Mouse (Mus musculus) midbrain, postnatal 0 days (tissue): ENCODE measurements around the gene Ttc39b. TPM values are rescaled to one million over a fixed set of nuclear protein-coding genes. Genes with fewer than 3 reads are reported as not detected.

Experiments used
- ATAC-seq: fragments of 200-750 bp; cut with Nextera tagmentation; 2 replicates; pipeline ENCODE4 v1.8.0; 2017; ENCODE audit warnings: moderate number of reproducible peaks, mild to moderate bottlenecking, moderate TSS enrichment, moderate library complexity; ENCODE audit not compliant: low FRiP score
- DNase-seq: peaks from one replicate; pipeline ENCODE4 v3.0.0-alpha.2; 2015; ENCODE audit warnings: low spot score
- H3K27ac ChIP-seq: fragments of 300-500 bp; sonication (generic); 2 replicates; pipeline ENCODE4 v1.5.1; 2014; ENCODE audit warnings: low read depth, mild to moderate bottlenecking, low read length, mixed read lengths
- H3K27me3 ChIP-seq: fragments of 300-500 bp; sonication (generic); 2 replicates; pipeline ENCODE4 v1.6.1; 2014; ENCODE audit warnings: low read length, control low read depth, mixed read lengths; ENCODE audit not compliant: insufficient read depth
- H3K36me3 ChIP-seq: fragments of 300-500 bp; sonication (generic); 2 replicates; pipeline ENCODE4 v1.6.1; 2014; ENCODE audit warnings: low read length, control low read depth, mixed read lengths; ENCODE audit not compliant: insufficient read depth
- H3K4me1 ChIP-seq: fragments of 300-500 bp; sonication (generic); 2 replicates; pipeline ENCODE4 v1.6.1; 2014; ENCODE audit warnings: mild to moderate bottlenecking, control low read depth, antibody characterized with exemption, low read length, mixed read lengths; ENCODE audit not compliant: insufficient read depth
- H3K4me2 ChIP-seq: fragments of 300-500 bp; sonication (generic); 2 replicates; pipeline ENCODE4 v1.6.1; 2014; ENCODE audit warnings: low read depth, mild to moderate bottlenecking, low read length, mixed read lengths; ENCODE audit not compliant: poor library complexity, severe bottlenecking
- H3K4me3 ChIP-seq: fragments of 300-500 bp; sonication (generic); 2 replicates; pipeline ENCODE4 v1.5.1; 2014; ENCODE audit warnings: low read depth, mild to moderate bottlenecking, low read length, moderate library complexity
- H3K9ac ChIP-seq: fragments of 300-500 bp; sonication (generic); replicated peaks from 2 replicates; pipeline ENCODE4 v1.6.1; 2014; ENCODE audit warnings: mild to moderate bottlenecking, low read length, moderate library complexity, mixed read lengths; ENCODE audit not compliant: poor library complexity, severe bottlenecking
- H3K9me3 ChIP-seq: fragments of 300-500 bp; sonication (generic); 2 replicates; pipeline ENCODE4 v1.6.1; 2016; ENCODE audit warnings: low read length, control low read depth
- CTCF ChIP-seq: IDR thresholded peaks from 2 replicates; pipeline ENCODE4 v1.5.1; 2016; ENCODE audit warnings: antibody characterized with exemption, mild to moderate bottlenecking
- WGBS: fragments of 180-500 bp; shearing (Covaris S2); extraction: QIAGEN DNeasy Blood & Tissue Kit; methylation state at CpG from one replicate; pipeline ENCODE4 v1.1.7; 2014; 5-methylcytosine and 5-hydroxymethylcytosine counted together
- polyA plus RNA-seq: library from polyadenylated mRNA; unstranded; fragments of >200 nt; fragmentation: Nextera tagmentation; extraction: Ambion mirVana; gene quantifications from 2 replicates; pipeline ENCODE4 v1.2.1, GENCODE M21; 2015
- total RNA-seq: library from RNA; depleted of rRNA; stranded (reverse); fragments of >200 nt; gene quantifications from 2 replicates; pipeline ENCODE4 v1.2.3, GENCODE M21; 2014

Ttc39b gene
- total and polyA plus RNA-seq, 2 experiments from 2014 or later: 5.7 to 14.7 TPM

- H3K9me3 ChIP-seq: no peaks in the 10 kb centered on the region
Measured at GRCm38 (mm10) chr4:83350719-83351118, 26.7 kb upstream of the Ttc39b start.

GRCm38 (mm10) chr4:83348970-83349369 lies 24.9 kb upstream of the Ttc39b start:
- DNase-seq (no peak), ATAC-seq (no peak)
- Histone ChIP-seq H3K9ac (no peak overlapping the region), H3K27ac (no peak overlapping the region), H3K9me3 (no peaks in the 10 kb centered on the region), H3K27me3 (no peaks in the 10 kb centered on the region), H3K4me1 (0 out of 2 replicates have a peak, but pooled peaks cover 3% of the 10 kb centered on the region), H3K4me3 (no peak overlapping the region), H3K4me2 (no peak overlapping the region), H3K36me3 (no peaks in the 10 kb centered on the region)
- 73% methylated on average over 1 of the region's 1 CpGs for WGBS
- TF ChIP-seq CTCF: no peak

More at GRCm38 (mm10) chr4:83350719-83351118, 26.7 kb upstream of the Ttc39b start:
- H3K27ac ChIP-seq: no peak overlapping the region
- no peak overlapping the region for H3K4me2 ChIP-seq
- no peak overlapping the region for H3K4me3 ChIP-seq
- H3K9ac ChIP-seq: no peak overlapping the region
- no peaks in the 10 kb centered on the region for H3K27me3 ChIP-seq
- ATAC-seq (peak; percentile 54; the same call in 1 of the 2 replicates), DNase-seq (peak; percentile 95)
- 54% methylated on average over 6 of the region's 6 CpGs for WGBS
- no peaks in the 10 kb centered on the region for H3K36me3 ChIP-seq
- no peak for TF ChIP-seq CTCF
- 0 out of 2 replicates have a peak, but pooled peaks cover 3% of the 10 kb centered on the region for H3K4me1 ChIP-seq

- ATAC-seq (no peak), DNase-seq (peak; percentile 13)
- WGBS: 69% methylated on average over 2 of the region's 2 CpGs
- Histone ChIP-seq H3K4me1 (no peaks in the 10 kb centered on the region), H3K27me3 (no peaks in the 10 kb centered on the region), H3K4me3 (no peak overlapping the region), H3K27ac (no peak overlapping the region), H3K4me2 (no peak overlapping the region), H3K36me3 (no peaks in the 10 kb centered on the region), H3K9me3 (no peaks in the 10 kb centered on the region), H3K9ac (no peak overlapping the region)
- TF ChIP-seq CTCF: peak; percentile 53
Measured at GRCm38 (mm10) chr4:83343895-83344294, 19.8 kb upstream of the Ttc39b start.

GRCm38 (mm10) chr4:83343146-83343823 lies 19.2 kb upstream of the Ttc39b start:
- ATAC-seq: no peak
- WGBS: 85% methylated on average over 9 of the region's 9 CpGs
- DNase-seq: no peak
- Histone ChIP-seq H3K4me2 (no peak overlapping the region), H3K4me3 (no peak overlapping the region), H3K27me3 (no peaks in the 10 kb centered on the region), H3K9ac (no peak overlapping the region), H3K4me1 (no peaks in the 10 kb centered on the region), H3K36me3 (no peaks in the 10 kb centered on the region), H3K9me3 (no peaks in the 10 kb centered on the region), H3K27ac (no peak overlapping the region)
- TF ChIP-seq CTCF: no peak

GRCm38 (mm10) chr4:83342268-83342970 lies 18.4 kb upstream of the Ttc39b start:
- H3K27ac ChIP-seq: no peak overlapping the region
- H3K9me3 ChIP-seq: no peaks in the 10 kb centered on the region
- no peak overlapping the region for H3K4me2 ChIP-seq
- H3K36me3 ChIP-seq: no peaks in the 10 kb centered on the region
- no peak for TF ChIP-seq CTCF
- no peaks in the 10 kb centered on the region for H3K27me3 ChIP-seq
- H3K9ac ChIP-seq: no peak overlapping the region
- H3K4me1 ChIP-seq: no peaks in the 10 kb centered on the region
- no peak overlapping the region for H3K4me3 ChIP-seq
- ATAC-seq: no peak
- DNase-seq: no peak
- WGBS: 68% methylated on average over 13 of the region's 14 CpGs

GRCm38 (mm10) chr4:83339393-83339792 lies 15.3 kb upstream of the Ttc39b start:
- Histone ChIP-seq H3K27me3 (no peaks in the 10 kb centered on the region), H3K36me3 (no peaks in the 10 kb centered on the region), H3K9me3 (no peaks in the 10 kb centered on the region), H3K4me3 (no peak overlapping the region), H3K4me1 (no peaks in the 10 kb centered on the region), H3K27ac (no peak overlapping the region), H3K4me2 (no peak overlapping the region), H3K9ac (no peak overlapping the region)
- no peak for TF ChIP-seq CTCF
- ATAC-seq (no peak), DNase-seq (no peak)
- WGBS: 93% methylated on average over 1 of the region's 1 CpGs
